Mouse (Mus musculus): ENCODE measurements at regions not wholly inside any gene's neighbourhood (a gene's known extent, or its start where the extent isn't known, plus 50 kb on each side); places are given as distances from the start of the nearest gene placed in this dataset.

DNA sequence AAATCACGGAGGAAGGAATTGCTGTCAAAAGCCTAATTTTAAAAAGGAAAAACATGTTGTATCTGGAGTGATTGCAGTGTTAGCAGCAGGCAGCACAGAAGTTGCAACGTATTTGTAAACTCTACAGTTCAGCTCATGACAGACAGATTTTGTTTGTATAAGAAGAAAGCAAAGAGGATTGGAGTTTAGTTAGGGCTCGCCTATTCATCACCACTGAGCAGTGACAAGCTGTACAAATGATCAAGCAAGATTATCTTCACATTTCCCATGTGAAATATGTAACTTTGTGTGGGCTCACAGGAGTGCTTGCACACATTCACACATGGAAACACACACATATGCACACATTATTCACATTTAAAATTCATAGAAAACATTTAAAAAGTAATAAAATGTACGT is 57.5 kb upstream of the Cenpw start:
- WGBS = 59% methylated on average over 4 of the region's 4 CpGs

More for the DNA sequence above, 57.5 kb upstream of the Cenpw start:
- no peak overlapping the region for H3K4me2 ChIP-seq (replicated peaks; ENCODE audit: low read depth, low read length, severe bottlenecking)
- H3K27me3 ChIP-seq (ENCODE audit: control insufficient read depth, insufficient read depth, low read length) = no peaks in the 10 kb centered on the region
- no peak overlapping the region for H3K9ac ChIP-seq (ENCODE audit: low read depth, low read length, severe bottlenecking)
- no peaks in the 10 kb centered on the region for H3K36me3 ChIP-seq (ENCODE audit: control insufficient read depth, insufficient read depth, low read length)
- DNase-seq (ENCODE audit: low spot score) (no peak), ATAC-seq (ENCODE audit: low FRiP score, low read depth) (no peak)
- TF ChIP-seq POLR2A (IDR thresholded peaks at IDR 0.05; ENCODE audit: borderline replicate concordance, extremely low read depth, insufficient read depth, insufficient read length) = no peak
- H3K4me1 ChIP-seq (ENCODE audit: control insufficient read depth, insufficient read depth, low read length) = no peaks in the 10 kb centered on the region
- no peak overlapping the region for H3K27ac ChIP-seq (replicated peaks; ENCODE audit: low read depth, low read length)
- no peak overlapping the region for H3K4me3 ChIP-seq (replicated peaks; ENCODE audit: low read length)
- no peaks in the 10 kb centered on the region for H3K9me3 ChIP-seq (ENCODE audit: control insufficient read depth, low read length)
